Mouse (Mus musculus) Patski (cell line): Measurements from ENCODE around the gene Sorcs1. TPM values are rescaled to one million over a fixed set of nuclear protein-coding genes. Genes with fewer than 3 reads are reported as not detected.

Experiments used
- ATAC-seq: fragments of 100-300 bp; one replicate; pipeline ENCODE4 v1.8.0; 2021
- CTCF ChIA-PET: fragments of 350-600 bp; sonication (Branson Sonifier 250); formaldehyde crosslinking; loops from one replicate; lab custom pipeline; 2022; ENCODE audit warnings: inconsistent platforms; lab: Charles Lee
- POLR2A ChIA-PET: fragments of 350-600 bp; sonication (Branson Sonifier 250); formaldehyde crosslinking; loops from one replicate; lab custom pipeline; 2022; ENCODE audit warnings: antibody characterized with exemption, inconsistent platforms; lab: Charles Lee
- DNase-seq: peaks from one replicate; pipeline ENCODE4 v3.0.0-alpha.2; 2011; ENCODE audit warnings: low read depth, low spot score
- H3K27me3 ChIP-seq: fragments of 371-371 bp; one replicate; pipeline ENCODE4 v1.5.1; 2021
- CTCF ChIP-seq: fragments of 100-300 bp; IDR thresholded peaks from one replicate; pipeline ENCODE4 v1.5.1; 2021
- in situ Hi-C: fragments of 300-500 bp; cut with MboI; formaldehyde crosslinking; loops from 3 replicates; pipeline ENCODE4 v1.11.1; 2018; ENCODE audit warnings: low pct_unique_long_range_greater_than_20kb, mixed read lengths
- polyA plus RNA-seq: library from polyadenylated mRNA; unstranded; gene quantifications from one replicate; pipeline ENCODE4 v1.2.3, GENCODE M21; 2021

Gene Sorcs1
- polyA plus RNA-seq, 1 experiment from 2014 or later = not detected

- ChIA-PET CTCF (interaction anchor here (1.2 kb wide), 1 partner anchor 9 kb away, joined by 3 read pairs; no protein-coding TSS in a partner anchor), POLR2A (no interaction called here)
- DNase-seq (no peak), ATAC-seq (peak; percentile 74)
- in situ Hi-C loops = no loop called here
- H3K27me3 ChIP-seq = no peaks in the 10 kb centered on the region
- TF ChIP-seq CTCF = peak; percentile 79
Measured at GRCm38 (mm10) chr19:50258718-50259413, 419.6 kb downstream of the Sorcs1 start.

- TF ChIP-seq CTCF = no peak
- in situ Hi-C loops = no loop called here
- CTCF ChIA-PET = no interaction called here
- ATAC-seq = no peak
- peaks cover 6% of the 10 kb centered on the region for H3K27me3 ChIP-seq
- no peak for DNase-seq
- POLR2A ChIA-PET = no interaction called here
Measured at GRCm38 (mm10) chr19:50220476-50220875, 458.0 kb downstream of the Sorcs1 start.

- ATAC-seq = no peak
- no peak for DNase-seq
- peaks cover 3% of the 10 kb centered on the region for H3K27me3 ChIP-seq
- ChIA-PET POLR2A (no interaction called here), CTCF (no interaction called here)
- in situ Hi-C loops = no loop called here
- TF ChIP-seq CTCF = no peak
Measured at GRCm38 (mm10) chr19:50214466-50215228, 463.8 kb downstream of the Sorcs1 start.

GRCm38 (mm10) chr19:50210456-50210855 is 468.0 kb downstream of the Sorcs1 start:
- H3K27me3 ChIP-seq = no peaks in the 10 kb centered on the region
- no peak for TF ChIP-seq CTCF
- POLR2A ChIA-PET = no interaction called here
- CTCF ChIA-PET = no interaction called here
- in situ Hi-C loops = no loop called here
- ATAC-seq (no peak), DNase-seq (no peak)

GRCm38 (mm10) chr19:50204341-50204740 is 474.1 kb downstream of the Sorcs1 start:
- ChIA-PET CTCF (no interaction called here), POLR2A (interaction anchor here (0.5 kb wide), 1 partner anchor 399 kb away, joined by 3 read pairs; no protein-coding TSS in a partner anchor)
- ATAC-seq = no peak
- TF ChIP-seq CTCF = no peak
- in situ Hi-C loops = no loop called here
- H3K27me3 ChIP-seq = peaks cover 4% of the 10 kb centered on the region
- DNase-seq = no peak

- no peak for TF ChIP-seq CTCF
- ChIA-PET CTCF (no interaction called here), POLR2A (no interaction called here)
- in situ Hi-C loops = no loop called here
- ATAC-seq (no peak), DNase-seq (no peak)
- H3K27me3 ChIP-seq = no peaks in the 10 kb centered on the region
Measured at GRCm38 (mm10) chr19:50196592-50196991, 481.9 kb downstream of the Sorcs1 start.

GRCm38 (mm10) chr19:50185769-50186715 is 492.4 kb downstream of the Sorcs1 start:
- POLR2A ChIA-PET = no interaction called here
- ATAC-seq (no peak), DNase-seq (no peak)
- CTCF ChIA-PET = interaction anchor here (1.5 to 2.9 kb wide), 4 partner anchors 11 to 26 kb away, joined by 3 to 15 read pairs (median 5); no protein-coding TSS in a partner anchor
- in situ Hi-C loops = no loop called here
- no peak for TF ChIP-seq CTCF
- peaks cover 9% of the 10 kb centered on the region for H3K27me3 ChIP-seq

- ATAC-seq (no peak), DNase-seq (peak; percentile 1)
- CTCF ChIA-PET = interaction anchor here (0.8 to 2.9 kb wide), 7 partner anchors 10 to 63 kb away, joined by 3 to 15 read pairs (median 3); no protein-coding TSS in a partner anchor
- peak; percentile 63 for TF ChIP-seq CTCF
- H3K27me3 ChIP-seq = peaks cover 4% of the 10 kb centered on the region
- in situ Hi-C loops = no loop called here
- POLR2A ChIA-PET = no interaction called here
Measured at GRCm38 (mm10) chr19:50184901-50185623, 493.4 kb downstream of the Sorcs1 start.

- no peaks in the 10 kb centered on the region for H3K27me3 ChIP-seq
- ATAC-seq = no peak
- POLR2A ChIA-PET = no interaction called here
- in situ Hi-C loops = no loop called here
- no peak for TF ChIP-seq CTCF
- CTCF ChIA-PET = no interaction called here
- DNase-seq = no peak
Measured at GRCm38 (mm10) chr19:50178851-50179250, 499.6 kb downstream of the Sorcs1 start.
